Mouse (Mus musculus) heart, adult 2 months (tissue): Measurements from ENCODE around the gene Gm29427.

Source experiments
- CTCF ChIP-seq: fragments of 200-600 bp; IDR thresholded peaks from 2 replicates; pipeline ENCODE4 v1.8.1; 2022; ENCODE audit warnings: antibody characterized with exemption, mild to moderate bottlenecking, moderate library complexity
- EP300 ChIP-seq: fragments of 200-500 bp; IDR thresholded peaks from 2 replicates; pipeline ENCODE4 v1.6.1; 2011; ENCODE audit warnings: low read depth, low read length, control low read depth; ENCODE audit not compliant: insufficient read depth
- POLR2A ChIP-seq: fragments of 200-500 bp; IDR thresholded peaks from 2 replicates; pipeline ENCODE4 v1.6.1; 2011; ENCODE audit warnings: mild to moderate bottlenecking, low read depth, low read length, control low read depth; ENCODE audit not compliant: insufficient read depth

DNA sequence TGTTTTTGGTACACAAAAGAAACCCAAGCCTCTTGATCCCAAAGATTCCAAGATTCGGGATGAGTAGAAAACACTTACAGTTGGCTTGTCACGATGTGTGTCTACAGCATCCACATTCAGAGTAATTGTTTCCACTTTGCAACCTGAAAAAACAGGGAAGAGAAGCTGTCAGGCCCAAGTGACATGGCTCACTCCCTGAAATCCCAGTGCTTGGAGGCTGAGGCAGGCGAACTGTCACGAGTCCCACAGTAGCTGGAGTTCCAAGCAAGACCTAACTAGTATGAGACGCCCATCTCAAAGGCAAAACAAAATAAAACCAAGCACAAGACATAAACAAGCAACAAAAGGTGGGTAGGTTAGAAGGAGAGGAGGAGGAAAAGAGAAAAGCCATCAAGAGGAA is 17.0 kb downstream of the Gm29427 start:
- TF ChIP-seq CTCF (no peak), POLR2A (no peak), EP300 (no peak)
